Comparison of ENCODE assay signal across 9 mouse cellular contexts in genomic region chr3:105078231-105078826, GRCm38 (mm10). TPM values are rescaled to one million over a fixed set of nuclear protein-coding genes. Genes with fewer than 3 reads are reported as not detected.
DNase-seq lines count a peak whose midpoint lies in the region; ATAC-seq and TF ChIP-seq lines count a peak whose summit lies in the region.
"Had no signal": no experiment of that assay in that cellular context is flagged by ENCODE, and none has a peak within 500 bp of the region (broad histone marks: within the 10 kb centered on the region; RNA-seq: fewer than 3 reads in every experiment).

No protein-coding gene starts in this region.

- H3K9ac ChIP-seq in intestine, postnatal 0 days (ENCODE audit: low read depth, low read length) = no peak overlapping the region
- H3K9ac ChIP-seq in midbrain, embryonic 13.5 days (replicated peaks) = no peak overlapping the region
- H3K9ac ChIP-seq in stomach, embryonic 16.5 days (ENCODE audit: low read length) = no peak overlapping the region

- DNase-seq in adrenal gland, postnatal 25 days = peak; percentile 72
- peak; percentile 67 for DNase-seq in embryo, embryonic 11.5 days (ENCODE audit: low read depth, low spot score)
- DNase-seq in heart, adult 11 months = peak; percentile 89
- peak; percentile 81 for DNase-seq in limb, embryonic 10.5 days (ENCODE audit: low spot score)
- DNase-seq in spleen, postnatal 14 days (ENCODE audit: low spot score in 2 of 2) = no peak

- no peak overlapping the region for H3K4me3 ChIP-seq in intestine, postnatal 0 days (ENCODE audit: low read depth, low read length)
- H3K4me3 ChIP-seq in limb, embryonic 10.5 days = no peak overlapping the region
- H3K4me3 ChIP-seq in midbrain, embryonic 13.5 days (replicated peaks) = no peak overlapping the region
- H3K4me3 ChIP-seq in stomach, embryonic 16.5 days (replicated peaks; ENCODE audit: low read length) = no peak overlapping the region

- peak; percentile 69; the same call in 1 of the 2 replicates for ATAC-seq in intestine, postnatal 0 days
- ATAC-seq in midbrain, embryonic 13.5 days = peak; percentile 93
- peak; percentile 90 for ATAC-seq in stomach, embryonic 16.5 days (ENCODE audit: insufficient read depth, low FRiP score)

- H3K27me3 ChIP-seq in intestine, postnatal 0 days (replicated peaks; ENCODE audit: control insufficient read depth, insufficient read depth, low read length) = no peaks in the 10 kb centered on the region
- no peaks in the 10 kb centered on the region for H3K27me3 ChIP-seq in limb, embryonic 10.5 days (ENCODE audit: low read depth, poor library complexity, severe bottlenecking)
- H3K27me3 ChIP-seq in midbrain, embryonic 13.5 days = no peaks in the 10 kb centered on the region
- H3K27me3 ChIP-seq in stomach, embryonic 16.5 days (ENCODE audit: control insufficient read depth, insufficient read depth, low read length) = no peaks in the 10 kb centered on the region

- H3K4me2 ChIP-seq in intestine, postnatal 0 days (replicated peaks; ENCODE audit: low read depth) = no peak overlapping the region
- no peak overlapping the region for H3K4me2 ChIP-seq in midbrain, embryonic 13.5 days (replicated peaks)
- H3K4me2 ChIP-seq in stomach, embryonic 16.5 days (ENCODE audit: low read depth, low read length) = no peak overlapping the region

- H3K9me3 ChIP-seq in intestine, postnatal 0 days (ENCODE audit: control insufficient read depth) = no peaks in the 10 kb centered on the region
- no peaks in the 10 kb centered on the region for H3K9me3 ChIP-seq in limb, embryonic 10.5 days (replicated peaks)
- H3K9me3 ChIP-seq in midbrain, embryonic 13.5 days = no peaks in the 10 kb centered on the region
- H3K9me3 ChIP-seq in stomach, embryonic 16.5 days (replicated peaks; ENCODE audit: control insufficient read depth, low read length) = no peaks in the 10 kb centered on the region

- no peaks in the 10 kb centered on the region for H3K4me1 ChIP-seq in intestine, postnatal 0 days (replicated peaks; ENCODE audit: control insufficient read depth, insufficient read depth, low read length)
- H3K4me1 ChIP-seq in limb, embryonic 10.5 days = peaks cover 16% of the 10 kb centered on the region
- H3K4me1 ChIP-seq in midbrain, embryonic 13.5 days (replicated peaks) = peaks cover 4% of the 10 kb centered on the region
- H3K4me1 ChIP-seq in stomach, embryonic 16.5 days (ENCODE audit: control insufficient read depth, insufficient read depth, low read length) = 0 out of 2 replicates have a peak, but pooled peaks cover 3% of the 10 kb centered on the region

- 21% methylated on average over 7 of the region's 7 CpGs for WGBS in intestine, postnatal 0 days
- 24% methylated on average over 7 of the region's 7 CpGs for WGBS in limb, embryonic 10.5 days
- WGBS in midbrain, embryonic 13.5 days = 18% methylated on average over 7 of the region's 7 CpGs
- 18% methylated on average over 7 of the region's 7 CpGs for WGBS in stomach, embryonic 16.5 days

- H3K27ac ChIP-seq in intestine, postnatal 0 days (ENCODE audit: low read depth, low read length) = no peak overlapping the region
- peak overlapping the region; percentile 43; the same call in 1 of the 2 replicates for H3K27ac ChIP-seq in limb, embryonic 10.5 days
- H3K27ac ChIP-seq in midbrain, embryonic 13.5 days = no peak overlapping the region
- no peak overlapping the region for H3K27ac ChIP-seq in stomach, embryonic 16.5 days (ENCODE audit: low read length)
- H3K27ac ChIP-seq: macrophage had no signal

- no peaks in the 10 kb centered on the region for H3K36me3 ChIP-seq in intestine, postnatal 0 days (ENCODE audit: control insufficient read depth, insufficient read depth)
- no peaks in the 10 kb centered on the region for H3K36me3 ChIP-seq in limb, embryonic 10.5 days
- H3K36me3 ChIP-seq in midbrain, embryonic 13.5 days = no peaks in the 10 kb centered on the region
- no peaks in the 10 kb centered on the region for H3K36me3 ChIP-seq in stomach, embryonic 16.5 days (ENCODE audit: control insufficient read depth, insufficient read depth, low read length)

- peak; percentile 95 for TF ChIP-seq CTCF in intestine, postnatal 0 days (IDR thresholded peaks at IDR 0.05; ENCODE audit: low read depth)

RNA-seq across cellular contexts. Expression of gene 4930564D02Rik, which starts 11.7 kb away (rescaled TPM):
- total RNA-seq in adrenal gland, postnatal 25 days (2021) = not detected in 2 replicates
- not detected in 2 replicates for polyA plus RNA-seq in intestine, postnatal 0 days (2015; fragmentation: Nextera tagmentation; extraction: Ambion mirVana)
- not detected in 2 replicates for polyA plus RNA-seq in limb, embryonic 10.5 days (2016; fragmentation: Nextera tagmentation; extraction: Ambion mirVana)
- polyA plus RNA-seq in midbrain, embryonic 13.5 days (2015; fragmentation: Nextera tagmentation; extraction: Ambion mirVana) = not detected in 2 replicates
- polyA plus RNA-seq in stomach, embryonic 16.5 days (2015; fragmentation: Nextera tagmentation; extraction: Ambion mirVana) = not detected in 2 replicates
- polyA plus RNA-seq: macrophage had no signal

RNA-seq across cellular contexts. Expression of gene Cttnbp2nl, which starts 25.4 kb away (rescaled TPM):
- total RNA-seq in adrenal gland, postnatal 25 days (2021) = 14.1 and 19.3 TPM in 2 replicates
- polyA plus RNA-seq in intestine, postnatal 0 days (2015; fragmentation: Nextera tagmentation; extraction: Ambion mirVana) = 9.8 and 10.6 TPM in 2 replicates
- polyA plus RNA-seq in limb, embryonic 10.5 days (2016; fragmentation: Nextera tagmentation; extraction: Ambion mirVana) = 40.5 and 50.1 TPM in 2 replicates
- 63.6 and 66.7 TPM in 2 replicates for polyA plus RNA-seq in midbrain, embryonic 13.5 days (2015; fragmentation: Nextera tagmentation; extraction: Ambion mirVana)
- 25.8 and 28.7 TPM in 2 replicates for polyA plus RNA-seq in stomach, embryonic 16.5 days (2015; fragmentation: Nextera tagmentation; extraction: Ambion mirVana)

Comparison
In these comparisons a context has a peak if more than half of its experiments do, and no peak if none do; other contexts are left out.
1. DNase-seq: peak in adrenal gland, postnatal 25 days (single experiment), embryo, embryonic 11.5 days (single experiment), heart, adult 11 months (single experiment) and limb, embryonic 10.5 days (single experiment); none in spleen, postnatal 14 days (0 of 2).
2. Peak in every context shown above with its lines, with median percentiles within 50 percentile points of each other: ATAC-seq.